Mouse (Mus musculus): ENCODE measurements at regions not wholly inside any gene's neighbourhood (a gene's known extent, or its start where the extent isn't known, plus 50 kb on each side); places are given as distances from the start of the nearest gene placed in this dataset.

GRCm38 (mm10) chr9:50257162-50257561 is 87.6 kb downstream of the Rpl10-ps3 start:
- no peak for DNase-seq

DNA sequence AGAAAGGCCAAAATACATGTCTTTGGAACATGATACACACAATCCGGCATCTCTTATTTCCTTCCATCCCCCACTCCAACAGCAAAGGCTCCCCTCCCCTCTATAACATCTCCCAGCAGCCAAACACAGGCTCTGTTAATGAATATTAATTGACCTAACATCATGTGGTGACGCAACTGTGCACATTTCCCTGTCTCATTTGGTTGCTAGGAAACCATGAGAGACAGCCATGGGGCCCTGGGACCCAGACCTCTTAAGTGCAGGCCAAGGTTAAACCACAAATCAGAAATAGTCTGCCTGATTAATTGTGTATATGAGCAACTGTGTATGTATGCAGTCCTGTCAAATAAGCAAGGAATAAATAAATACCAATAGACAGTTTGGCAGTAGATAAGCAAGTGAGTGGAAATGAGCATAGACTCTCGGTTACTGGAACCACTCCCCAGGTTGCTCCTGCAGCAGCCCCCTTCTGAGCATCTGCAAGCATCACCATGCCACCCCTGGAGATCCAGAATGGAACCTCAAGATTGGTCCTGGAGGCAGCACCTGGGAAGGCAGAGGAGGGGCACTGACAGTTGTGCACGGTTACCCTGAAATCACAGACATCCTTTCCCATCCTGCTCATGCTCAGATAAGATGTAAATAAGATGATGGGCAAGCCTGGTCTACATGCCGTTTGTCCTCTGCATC is 99.6 kb downstream of the Rpl10-ps3 start:
- no peak for DNase-seq

DNA sequence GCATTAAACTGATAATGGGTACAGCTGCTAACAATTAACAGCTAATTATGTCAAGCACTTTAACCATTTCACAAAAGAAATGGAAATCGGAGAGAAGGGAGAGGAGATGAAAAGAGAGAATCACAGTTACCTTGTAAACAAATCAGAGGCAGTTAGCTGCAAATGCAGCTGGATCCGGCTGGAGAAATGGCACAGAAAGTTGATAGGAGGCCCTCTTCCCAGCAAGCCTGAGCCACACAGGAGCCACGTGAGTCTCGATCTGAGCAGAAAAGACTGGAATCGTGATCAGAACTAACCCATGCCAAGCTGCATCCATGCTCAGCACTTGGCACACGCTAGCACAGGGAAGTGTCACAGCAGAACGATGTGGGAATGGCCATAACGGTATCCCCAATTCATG is 103.8 kb downstream of the Rpl10-ps3 start:
- DNase-seq: no peak

- DNase-seq: no peak
Measured at GRCm38 (mm10) chr9:50235908-50236307, 108.9 kb downstream of the Rpl10-ps3 start.

DNA sequence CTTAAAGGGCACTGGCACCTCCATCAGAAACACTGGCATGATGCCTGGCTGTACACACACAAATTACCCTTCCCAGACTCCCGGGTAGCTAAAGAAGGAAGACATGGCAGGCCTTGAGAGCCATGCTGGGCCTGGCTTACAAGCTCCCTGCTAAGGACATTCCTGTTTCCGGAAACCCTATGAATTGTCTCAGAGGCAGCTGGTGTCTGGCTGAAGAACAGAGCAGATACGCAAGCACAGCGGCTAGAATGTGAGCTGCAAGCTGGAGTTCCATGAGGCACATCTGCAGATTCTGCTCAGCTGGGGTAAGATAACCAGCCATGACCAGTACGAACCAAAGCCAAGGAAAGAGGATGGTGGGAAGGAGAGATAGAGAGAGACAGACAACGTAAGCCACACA is 110.1 kb downstream of the Rpl10-ps3 start:
- no peak for DNase-seq

- DNase-seq: no peak
Measured at GRCm38 (mm10) chr9:50232958-50233510, 111.7 kb downstream of the Rpl10-ps3 start.

DNA sequence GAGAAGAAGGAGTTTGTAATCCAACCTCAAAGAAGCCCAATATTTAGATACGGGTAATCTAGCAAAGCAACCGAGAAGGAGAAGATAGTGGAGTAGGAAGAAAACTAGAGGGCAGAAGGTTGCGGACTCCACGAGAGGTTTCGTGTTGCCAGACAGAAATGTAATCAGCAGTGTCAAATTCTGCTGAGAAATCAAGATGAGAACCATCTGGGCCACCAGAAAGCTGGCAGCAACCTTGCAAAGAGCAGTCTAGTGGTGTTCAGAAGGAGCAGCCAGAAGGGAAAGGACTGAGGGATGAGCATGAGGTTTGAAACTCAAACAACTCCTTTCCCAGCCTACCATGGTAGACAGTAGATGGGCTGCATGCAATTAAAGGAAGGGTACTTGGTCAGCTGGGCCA is 134.3 kb downstream of the Rpl10-ps3 start:
- peak in 1 of 2 experiments; percentile 2 for DNase-seq

GRCm38 (mm10) chr9:50199422-50200218 is 145.1 kb downstream of the Rpl10-ps3 start:
- no peak for DNase-seq

DNA sequence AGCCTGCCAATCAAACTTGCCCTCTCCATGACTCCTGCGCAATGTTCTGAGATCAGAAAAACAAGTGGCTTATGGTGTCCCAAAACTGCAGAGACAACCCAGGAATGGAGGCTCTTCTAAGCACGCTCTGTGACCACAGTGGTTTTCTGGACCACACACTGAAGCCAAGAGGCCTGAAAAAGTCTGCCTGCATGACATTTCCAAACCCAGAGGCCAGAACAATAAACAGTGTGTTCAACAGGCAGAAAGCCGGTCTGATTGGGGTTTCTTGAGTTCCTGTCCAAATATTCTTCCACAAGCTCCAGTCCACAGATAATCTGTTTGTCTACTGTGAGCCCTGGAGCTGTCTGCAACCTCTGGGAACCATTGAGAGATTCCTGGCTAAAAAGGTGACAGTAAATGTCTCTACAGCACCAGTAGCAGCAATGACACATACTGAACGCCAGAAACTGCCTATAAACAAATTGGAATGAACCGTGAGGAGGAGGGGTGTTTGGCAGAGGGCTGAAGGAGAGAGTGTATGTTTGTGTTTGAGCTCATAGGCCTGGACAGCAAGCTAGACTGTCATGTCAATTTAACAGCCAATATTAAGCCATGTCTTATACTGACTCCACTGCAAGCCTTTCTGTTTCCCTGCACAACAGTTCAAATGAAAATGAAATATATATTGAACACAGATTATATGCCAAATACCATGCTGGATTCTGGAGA is 152.2 kb downstream of the Rpl10-ps3 start:
- DNase-seq: peak in 1 of 2 experiments; percentile 25

DNA sequence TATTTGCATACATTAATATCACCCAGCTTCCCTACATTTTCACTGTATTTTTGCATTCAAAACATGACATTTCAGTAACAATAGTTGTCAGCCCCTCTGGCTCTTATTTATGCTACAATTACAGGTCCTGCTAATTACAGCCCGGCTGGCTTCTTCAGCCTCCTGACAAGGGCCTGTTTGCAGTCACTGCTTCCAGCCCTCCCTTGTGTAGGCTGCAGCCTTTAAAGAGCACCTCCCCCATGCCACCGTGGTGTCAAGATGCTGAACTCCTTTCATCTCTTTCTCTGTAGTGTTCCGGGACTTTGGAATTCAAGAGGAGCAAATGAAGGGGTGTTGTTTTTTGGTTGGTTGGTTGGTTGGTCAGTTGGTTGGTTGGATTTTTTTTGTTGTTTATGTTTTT is 153.6 kb downstream of the Rpl10-ps3 start:
- no peak for DNase-seq

DNA sequence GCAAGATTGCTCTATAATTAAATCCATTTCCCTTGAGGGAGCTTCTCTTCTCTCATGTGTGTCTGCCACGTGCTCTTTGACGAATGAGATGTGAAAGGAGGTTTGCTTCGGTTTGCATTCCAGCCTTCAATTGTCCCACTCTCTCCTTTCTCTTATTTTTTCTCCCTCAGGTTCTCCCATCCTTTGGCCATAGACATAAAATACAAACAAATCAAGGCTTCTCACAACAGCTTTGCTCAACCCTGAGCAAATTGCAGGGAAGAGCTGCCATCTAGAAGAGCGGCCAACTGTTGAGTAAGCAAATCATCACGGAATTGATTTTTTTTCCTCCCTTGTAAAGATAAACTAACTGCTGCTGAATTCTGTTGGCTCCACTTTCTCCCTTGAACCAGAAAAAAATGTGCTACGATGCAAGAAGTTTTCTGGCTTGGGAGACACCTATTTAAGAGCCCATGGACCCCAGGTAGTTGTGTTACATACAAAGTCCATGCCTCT is 156.1 kb downstream of the Rpl10-ps3 start:
- DNase-seq: peak in 1 of 2 experiments; percentile 20

- no peak for DNase-seq
Measured at GRCm38 (mm10) chr9:50181360-50181759, 163.4 kb downstream of the Rpl10-ps3 start.

GRCm38 (mm10) chr9:50176131-50176530 is 168.6 kb downstream of the Rpl10-ps3 start:
- DNase-seq: no peak

DNA sequence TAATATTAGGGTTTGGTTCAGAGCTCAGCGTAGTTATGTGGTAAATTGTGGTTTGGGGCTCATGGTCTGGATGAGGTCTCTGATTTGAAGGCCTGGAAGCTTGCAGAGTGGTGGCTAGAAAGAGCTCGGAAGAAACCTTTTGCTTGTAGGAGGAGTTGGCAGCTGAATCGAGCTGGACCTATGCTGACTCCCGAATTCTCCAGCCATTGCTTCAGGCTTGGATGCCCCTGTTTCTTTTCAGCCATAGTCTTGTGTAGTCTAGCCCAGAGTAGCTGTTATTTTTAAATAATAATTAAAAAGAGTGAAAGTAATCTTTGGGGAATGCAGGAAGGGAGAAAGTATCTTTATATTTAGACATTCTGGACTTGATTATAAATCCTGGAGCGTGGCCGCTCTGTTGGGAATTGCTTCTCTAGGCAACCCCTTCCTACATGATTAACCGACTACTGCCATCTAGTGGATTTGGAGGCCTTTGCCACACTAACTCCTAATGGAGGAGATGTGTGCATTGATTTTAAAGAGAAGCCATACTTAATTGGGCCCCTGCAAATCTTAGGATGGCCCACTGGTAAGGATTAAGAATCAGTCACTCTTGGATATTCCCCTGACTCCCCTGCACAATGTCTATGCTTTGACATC is 172.8 kb downstream of the Rpl10-ps3 start:
- DNase-seq: peak in 1 of 2 experiments; percentile 43

GRCm38 (mm10) chr9:50171164-50171563 is 173.6 kb downstream of the Rpl10-ps3 start:
- no peak for DNase-seq

DNA sequence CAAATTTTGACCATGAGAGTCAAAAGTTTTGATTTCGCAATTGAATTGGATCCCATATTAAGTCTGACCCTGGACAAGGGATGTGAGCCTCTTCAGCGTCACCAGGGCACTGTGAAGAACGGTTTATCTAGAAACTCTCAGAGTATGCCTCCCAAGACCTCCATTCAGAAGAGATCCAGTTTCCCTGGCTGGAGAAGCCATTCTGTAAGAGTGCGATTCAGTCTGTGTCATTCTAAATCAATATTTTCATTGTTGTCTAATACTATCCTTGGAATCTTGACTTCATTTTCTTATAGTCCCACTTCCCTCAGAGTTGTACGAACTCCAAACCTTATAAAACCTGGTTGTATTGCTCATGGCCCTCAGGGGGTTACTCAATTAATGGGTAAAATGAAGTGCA is 174.1 kb downstream of the Rpl10-ps3 start:
- DNase-seq: no peak

GRCm38 (mm10) chr9:50154618-50155017 is 190.2 kb downstream of the Rpl10-ps3 start:
- DNase-seq: no peak

DNA sequence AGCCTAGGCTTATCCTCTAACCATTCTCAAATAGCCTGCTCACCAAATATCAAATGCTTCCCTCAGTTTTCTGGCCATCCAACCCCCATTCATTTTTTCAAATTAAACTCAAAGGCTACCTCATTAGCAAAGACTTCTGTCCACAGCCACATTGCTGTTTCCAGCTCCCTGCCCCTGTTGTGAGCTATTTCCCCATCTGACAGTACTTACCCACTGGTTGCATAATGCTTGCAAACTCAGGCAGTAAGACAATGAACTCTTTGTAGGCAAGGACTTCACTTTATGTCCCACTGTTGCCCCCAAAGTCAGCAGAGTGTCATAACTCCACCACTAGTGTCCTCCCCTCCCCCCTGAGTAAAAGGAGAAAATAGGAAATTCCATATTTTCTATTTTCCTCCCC is 194.7 kb downstream of the Rpl10-ps3 start:
- DNase-seq: no peak

- DNase-seq: no peak
Measured at GRCm38 (mm10) chr9:50142756-50143155, 202.0 kb downstream of the Rpl10-ps3 start.

- no peak for DNase-seq
Measured at GRCm38 (mm10) chr9:50142091-50142490, 202.7 kb downstream of the Rpl10-ps3 start.

DNA sequence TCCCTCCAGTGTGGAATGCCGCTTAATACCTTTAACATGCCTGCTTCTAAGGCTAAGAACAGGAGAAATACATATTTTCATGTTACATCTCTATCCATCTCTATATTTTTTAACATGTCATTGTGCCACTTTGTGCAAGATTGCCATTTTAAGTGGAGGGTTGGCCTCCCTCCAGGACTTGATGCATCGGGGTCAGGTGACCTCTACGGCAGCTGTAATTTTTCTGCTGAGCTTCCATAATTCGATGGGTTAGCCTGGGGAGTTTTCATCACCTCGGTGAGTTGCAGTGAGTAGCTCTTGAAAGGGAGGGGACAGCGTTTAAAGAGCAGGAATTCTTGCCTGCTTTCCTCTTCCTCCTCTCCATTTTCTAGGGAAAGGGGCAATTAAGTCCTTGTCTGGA is 203.6 kb downstream of the Rpl10-ps3 start:
- no peak for DNase-seq

- no peak for DNase-seq
Measured at GRCm38 (mm10) chr9:50138341-50138978, 206.3 kb downstream of the Rpl10-ps3 start.
